18 mouse cellular contexts compared by ENCODE assay signal in genomic region chr11:97999748-98000147, GRCm38 (mm10). TPM values are rescaled to one million over a fixed set of nuclear protein-coding genes. Genes with fewer than 3 reads are reported as not detected.
DNase-seq lines count a peak whose midpoint lies in the region; ATAC-seq and TF ChIP-seq lines count a peak whose summit lies in the region.
"Had no signal": no experiment of that assay in that cellular context is flagged by ENCODE, and none has a peak within 500 bp of the region (broad histone marks: within the 10 kb centered on the region; RNA-seq: fewer than 3 reads in every experiment).

No protein-coding gene starts in this region.

- DNase-seq in heart, embryonic 10.5 days (ENCODE audit: low spot score) = no peak
- no peak for DNase-seq in spleen, adult 2 months (ENCODE audit: low read depth in 1 of 2, low spot score in 2 of 2)
- no peak for DNase-seq in spleen, postnatal 10 days (ENCODE audit: low spot score in 2 of 2)
- peak; percentile 69 for DNase-seq in naive thymus-derived CD4-positive, alpha-beta T cell, adult 2 months (ENCODE audit: low read depth)
- no peak for DNase-seq in ovary, postnatal 36 days (ENCODE audit: low spot score)
- DNase-seq: adrenal gland, adult 8-10 months; cerebellum, adult 9-11 months; embryo, embryonic 11 days; gastrocnemius, postnatal 36 days; heart, postnatal 4 days; kidney, adult 11 months had no signal

- H3K27ac ChIP-seq in heart, embryonic 16.5 days (ENCODE audit: low read length) = peak overlapping the region; percentile 71
- no peak overlapping the region for H3K27ac ChIP-seq in heart, embryonic 10.5 days
- H3K27ac ChIP-seq in spleen, adult 2 months (ENCODE audit: insufficient read depth, low read length) = peak overlapping the region; percentile 98
- H3K27ac ChIP-seq in bone marrow, adult 2 months (ENCODE audit: control insufficient read depth, insufficient read depth, low read depth, low read length, poor library complexity) = peak overlapping the region; percentile 91
- no peak overlapping the region for H3K27ac ChIP-seq in intestine, postnatal 0 days (ENCODE audit: low read depth, low read length)
- H3K27ac ChIP-seq: forebrain, embryonic 15.5 days; hindbrain, postnatal 0 days had no signal

- TF ChIP-seq POLR2A in spleen, adult 2 months (IDR thresholded peaks at IDR 0.05; ENCODE audit: low read depth, low read length) = no peak
- TF ChIP-seq POLR2A in bone marrow, adult 2 months (IDR thresholded peaks at IDR 0.05; ENCODE audit: borderline replicate concordance, control insufficient read depth, low read depth, low read length) = no peak

- WGBS in heart, embryonic 16.5 days = 58% methylated on average over 5 of the region's 5 CpGs
- 60% methylated on average over 5 of the region's 5 CpGs for WGBS in heart, embryonic 10.5 days
- 10% methylated on average over 5 of the region's 5 CpGs for WGBS in spleen, adult 2 months
- WGBS in bone marrow, adult 2 months = 26% methylated on average over 5 of the region's 5 CpGs
- 59% methylated on average over 5 of the region's 5 CpGs for WGBS in intestine, postnatal 0 days

- 0 out of 2 replicates have a peak, but pooled peaks cover under 1% of the 10 kb centered on the region for H3K36me3 ChIP-seq in heart, embryonic 16.5 days (ENCODE audit: control insufficient read depth, insufficient read depth)
- peaks cover 5% of the 10 kb centered on the region; the same call in 1 of the 2 replicates for H3K36me3 ChIP-seq in heart, embryonic 10.5 days
- H3K36me3 ChIP-seq in spleen, adult 2 months (ENCODE audit: control insufficient read depth, insufficient read depth, low read length) = no peaks in the 10 kb centered on the region
- no peaks in the 10 kb centered on the region for H3K36me3 ChIP-seq in intestine, postnatal 0 days (ENCODE audit: control insufficient read depth, insufficient read depth)

- H3K4me2 ChIP-seq in heart, embryonic 16.5 days (ENCODE audit: low read depth, low read length) = no peak overlapping the region
- H3K4me2 ChIP-seq in intestine, postnatal 0 days (replicated peaks; ENCODE audit: low read depth) = no peak overlapping the region
- H3K4me2 ChIP-seq: forebrain, embryonic 15.5 days; heart, embryonic 12.5 days had no signal

- H3K4me3 ChIP-seq in heart, embryonic 16.5 days (ENCODE audit: low read length) = no peak overlapping the region
- H3K4me3 ChIP-seq in heart, embryonic 10.5 days = no peak overlapping the region
- H3K4me3 ChIP-seq in spleen, adult 2 months (ENCODE audit: extremely low read depth, insufficient read depth, insufficient read length) = peak overlapping the region; percentile 5; the same call in 1 of the 2 replicates
- H3K4me3 ChIP-seq in bone marrow, adult 2 months (replicated peaks; ENCODE audit: control insufficient read depth, low read depth, low read length) = no peak overlapping the region
- H3K4me3 ChIP-seq in intestine, postnatal 0 days (ENCODE audit: low read depth, low read length) = no peak overlapping the region
- H3K4me3 ChIP-seq: forebrain, embryonic 15.5 days; heart, embryonic 12.5 days had no signal

- H3K4me1 ChIP-seq in heart, embryonic 16.5 days (ENCODE audit: control insufficient read depth, insufficient read depth, low read length) = peaks cover 19% of the 10 kb centered on the region
- peaks cover 49% of the 10 kb centered on the region for H3K4me1 ChIP-seq in heart, embryonic 10.5 days
- peaks cover 51% of the 10 kb centered on the region for H3K4me1 ChIP-seq in spleen, adult 2 months (ENCODE audit: control insufficient read depth, insufficient read depth, insufficient read length)
- peaks cover 7% of the 10 kb centered on the region for H3K4me1 ChIP-seq in bone marrow, adult 2 months (ENCODE audit: control insufficient read depth, insufficient read depth, low read length)
- H3K4me1 ChIP-seq in intestine, postnatal 0 days (replicated peaks; ENCODE audit: control insufficient read depth, insufficient read depth, low read length) = peaks cover 7% of the 10 kb centered on the region; the same call in 1 of the 2 replicates

- no peak overlapping the region for H3K9ac ChIP-seq in heart, embryonic 16.5 days (ENCODE audit: low read length)
- H3K9ac ChIP-seq in intestine, postnatal 0 days (ENCODE audit: low read depth, low read length) = no peak overlapping the region
- H3K9ac ChIP-seq: forebrain, embryonic 15.5 days; heart, embryonic 12.5 days had no signal

- no peak for ATAC-seq in heart, embryonic 16.5 days (replicated peaks; ENCODE audit: extremely low read depth, insufficient read depth, low FRiP score)
- ATAC-seq in intestine, postnatal 0 days = no peak
- ATAC-seq: forebrain, embryonic 15.5 days; hindbrain, postnatal 0 days had no signal

- peaks cover 26% of the 10 kb centered on the region for H3K27me3 ChIP-seq in heart, embryonic 16.5 days (ENCODE audit: control insufficient read depth, insufficient read depth, low read length)
- peaks cover 94% of the 10 kb centered on the region for H3K27me3 ChIP-seq in heart, embryonic 10.5 days (ENCODE audit: insufficient read depth, poor library complexity, severe bottlenecking)
- no peaks in the 10 kb centered on the region for H3K27me3 ChIP-seq in spleen, adult 2 months (ENCODE audit: control insufficient read depth, insufficient read depth, low read length)
- H3K27me3 ChIP-seq in intestine, postnatal 0 days (replicated peaks; ENCODE audit: control insufficient read depth, insufficient read depth, low read length) = peaks cover 15% of the 10 kb centered on the region
- H3K27me3 ChIP-seq: forebrain, embryonic 15.5 days had no signal

- no peak for TF ChIP-seq CTCF in spleen, adult 2 months (IDR thresholded peaks at IDR 0.05; ENCODE audit: extremely low read depth, insufficient read depth, insufficient read length, insufficient replicate concordance)
- TF ChIP-seq CTCF in bone marrow, adult 2 months (IDR thresholded peaks at IDR 0.05; ENCODE audit: control insufficient read depth, insufficient read depth, low read length) = no peak
- TF ChIP-seq CTCF in intestine, postnatal 0 days (IDR thresholded peaks at IDR 0.05; ENCODE audit: low read depth) = no peak

- H3K9me3 ChIP-seq in heart, embryonic 16.5 days (replicated peaks; ENCODE audit: control insufficient read depth, low read length) = no peaks in the 10 kb centered on the region
- no peaks in the 10 kb centered on the region for H3K9me3 ChIP-seq in heart, embryonic 10.5 days
- no peaks in the 10 kb centered on the region for H3K9me3 ChIP-seq in intestine, postnatal 0 days (ENCODE audit: control insufficient read depth)
- H3K9me3 ChIP-seq: forebrain, embryonic 15.5 days; heart, embryonic 12.5 days had no signal

RNA-seq across cellular contexts. Expression of gene Arl5c, which starts 3.8 kb away (rescaled TPM):
- polyA plus RNA-seq in heart, embryonic 16.5 days (2015; fragmentation: Nextera tagmentation; extraction: Ambion mirVana) = 7.7 and 13.2 TPM in 2 replicates
- 9.8 and 15.7 TPM in 2 replicates for polyA plus RNA-seq in heart, embryonic 10.5 days (2016; fragmentation: Nextera tagmentation; extraction: Ambion mirVana)
- 24.6 and 28.9 TPM in 2 replicates for polyA plus RNA-seq in spleen, adult 2 months (2012; rRNA removed)
- polyA plus RNA-seq in bone marrow, adult 2 months (2011; ENCODE audit: insufficient read depth, insufficient read length, low replicate concordance, missing spikeins) = 33.1 and 47.3 TPM in 2 replicates
- polyA plus RNA-seq in intestine, postnatal 0 days (2015; fragmentation: Nextera tagmentation; extraction: Ambion mirVana) = 4.2 and 4.4 TPM in 2 replicates

RNA-seq across cellular contexts. Expression of gene Plxdc1, which starts 13.5 kb away (rescaled TPM):
- polyA plus RNA-seq in heart, embryonic 16.5 days (2015; fragmentation: Nextera tagmentation; extraction: Ambion mirVana) = 1.8 and 2.6 TPM in 2 replicates
- not detected in 2 replicates for polyA plus RNA-seq in heart, embryonic 10.5 days (2016; fragmentation: Nextera tagmentation; extraction: Ambion mirVana)
- 9.0 and 9.7 TPM in 2 replicates for polyA plus RNA-seq in spleen, adult 2 months (2012; rRNA removed)
- 2.0 and 11.9 TPM in 2 replicates for polyA plus RNA-seq in bone marrow, adult 2 months (2011; ENCODE audit: insufficient read depth, insufficient read length, low replicate concordance, missing spikeins)
- polyA plus RNA-seq in intestine, postnatal 0 days (2015; fragmentation: Nextera tagmentation; extraction: Ambion mirVana) = 0.30 and 0.31 TPM in 2 replicates
- polyA plus RNA-seq: neural tube, embryonic 11.5 days had no signal

RNA-seq across cellular contexts. Expression of gene Cacnb1, which starts 23.1 kb away (rescaled TPM):
- polyA plus RNA-seq in heart, embryonic 16.5 days (2015; fragmentation: Nextera tagmentation; extraction: Ambion mirVana) = 6.3 and 6.7 TPM in 2 replicates
- polyA plus RNA-seq in heart, embryonic 10.5 days (2016; fragmentation: Nextera tagmentation; extraction: Ambion mirVana) = 4.6 and 5.3 TPM in 2 replicates
- polyA plus RNA-seq in spleen, adult 2 months (2012; rRNA removed) = 8.5 and 8.9 TPM in 2 replicates
- 4.6 and 5.3 TPM in 2 replicates for polyA plus RNA-seq in bone marrow, adult 2 months (2011; ENCODE audit: insufficient read depth, insufficient read length, low replicate concordance, missing spikeins)
- polyA plus RNA-seq in intestine, postnatal 0 days (2015; fragmentation: Nextera tagmentation; extraction: Ambion mirVana) = 2.8 and 3.2 TPM in 2 replicates

RNA-seq across cellular contexts. Expression of gene Rpl19, which starts 26.8 kb away (rescaled TPM):
- 596 and 670 TPM in 2 replicates for polyA plus RNA-seq in heart, embryonic 16.5 days (2015; fragmentation: Nextera tagmentation; extraction: Ambion mirVana)
- 867 and 1,011 TPM in 2 replicates for polyA plus RNA-seq in heart, embryonic 10.5 days (2016; fragmentation: Nextera tagmentation; extraction: Ambion mirVana)
- 555 and 724 TPM in 2 replicates for polyA plus RNA-seq in spleen, adult 2 months (2012; rRNA removed)
- polyA plus RNA-seq in bone marrow, adult 2 months (2011; ENCODE audit: insufficient read depth, insufficient read length, low replicate concordance, missing spikeins) = 864 and 1,335 TPM in 2 replicates
- polyA plus RNA-seq in intestine, postnatal 0 days (2015; fragmentation: Nextera tagmentation; extraction: Ambion mirVana) = 668 and 699 TPM in 2 replicates

RNA-seq across cellular contexts. Expression of gene Stac2, which starts 53.5 kb away (rescaled TPM):
- 0.62 and 0.75 TPM in 2 replicates for polyA plus RNA-seq in heart, embryonic 16.5 days (2015; fragmentation: Nextera tagmentation; extraction: Ambion mirVana)
- 0.21 and 0.34 TPM in 2 replicates for polyA plus RNA-seq in heart, embryonic 10.5 days (2016; fragmentation: Nextera tagmentation; extraction: Ambion mirVana)
- polyA plus RNA-seq in spleen, adult 2 months (2012; rRNA removed) = 6.3 and 6.6 TPM in 2 replicates
- polyA plus RNA-seq in bone marrow, adult 2 months (2011; ENCODE audit: insufficient read depth, insufficient read length, low replicate concordance, missing spikeins) = 0.52 and 1.0 TPM in 2 replicates
- polyA plus RNA-seq in intestine, postnatal 0 days (2015; fragmentation: Nextera tagmentation; extraction: Ambion mirVana) = 0.13 TPM in 1 of 2 replicates, not detected in the other

Comparison
In these comparisons a context has a peak if more than half of its experiments do, and no peak if none do; other contexts are left out.
1. H3K27ac ChIP-seq: peak in heart, embryonic 16.5 days (single experiment), spleen, adult 2 months (single experiment) and bone marrow, adult 2 months (single experiment); none in heart, embryonic 10.5 days (single experiment) and intestine, postnatal 0 days (single experiment).